Mouse (Mus musculus) small intestine, adult 2 months (tissue): Measurements from ENCODE around the gene Elane.

Experiments
- CTCF ChIP-seq: fragments of 200-500 bp; IDR thresholded peaks from 2 replicates; pipeline ENCODE4 v1.5.1; 2012; ENCODE audit warnings: low read depth, mild to moderate bottlenecking, control low read depth, inconsistent platforms, low read length, moderate library complexity, mixed read lengths; ENCODE audit not compliant: insufficient replicate concordance, insufficient read length; ENCODE audit errors: extremely low read depth
- POLR2A ChIP-seq: fragments of 200-500 bp; IDR thresholded peaks from 2 replicates; pipeline ENCODE4 v1.6.1; 2012; ENCODE audit warnings: low read depth, mild to moderate bottlenecking, control low read depth, inconsistent platforms, low read length, moderate library complexity

DNA sequence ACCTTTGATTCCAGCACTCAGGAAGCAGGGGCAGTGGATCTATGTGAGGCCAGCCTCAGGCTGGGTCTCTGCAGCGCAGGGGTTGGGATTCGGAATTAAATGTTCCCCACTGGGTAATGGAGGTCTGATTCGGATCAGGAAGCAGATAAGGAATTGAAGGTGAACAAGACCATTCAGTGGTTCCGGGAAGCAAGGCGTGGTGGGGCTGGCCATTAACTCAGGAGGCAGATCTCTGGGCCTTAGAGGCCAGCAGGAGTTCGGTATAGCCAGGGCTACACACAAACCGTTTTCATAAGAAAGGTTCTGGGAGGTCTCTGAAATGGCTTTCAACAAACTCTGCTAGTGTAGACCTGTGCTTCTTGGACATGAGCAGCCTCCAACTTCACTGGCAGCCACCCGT is 33.2 kb upstream of the Elane start:
- TF ChIP-seq CTCF, result no peak
- TF ChIP-seq POLR2A, result no peak
